Mouse (Mus musculus) E14TG2a.4 (cell line): ENCODE data around the gene Camk2g.
A peak's percentile ranks its signal among the peaks of the same experiment; 100 is the strongest.

Source experiments
- H3K27me3 ChIP-seq: 2 replicates; pipeline ENCODE4 v1.6.1; 2014; ENCODE audit warnings: low read length, control low read depth; ENCODE audit not compliant: insufficient read depth
- H3K36me3 ChIP-seq: 2 replicates; pipeline ENCODE4 v1.6.1; 2014; ENCODE audit warnings: low read length, control low read depth; ENCODE audit not compliant: insufficient read depth
- H3K4me1 ChIP-seq: replicated peaks from 2 replicates; pipeline ENCODE4 v1.6.1; 2014; ENCODE audit warnings: low read depth, low read length, control low read depth
- H3K4me3 ChIP-seq: replicated peaks from 2 replicates; pipeline ENCODE4 v1.5.1; 2014; ENCODE audit warnings: mild to moderate bottlenecking, low read length
- H3K9me3 ChIP-seq: 2 replicates; pipeline ENCODE4 v1.6.1; 2014; ENCODE audit warnings: low read length, control low read depth
- CTCF ChIP-seq: conservative IDR thresholded peaks from 2 replicates; pipeline ENCODE4 v1.5.1; 2014; ENCODE audit warnings: low read length
- NANOG ChIP-seq: IDR thresholded peaks from 2 replicates; pipeline ENCODE4 v1.6.1; 2014; ENCODE audit warnings: borderline replicate concordance, low read length, mixed read lengths
- POU5F1 ChIP-seq: IDR thresholded peaks from 2 replicates; pipeline ENCODE4 v1.6.1; 2014; ENCODE audit warnings: low read length, borderline replicate concordance

Gene Camk2g

GRCm38 (mm10) chr14:20735052-20735451 lies 58.8 kb downstream of the Camk2g start:
- Histone ChIP-seq H3K9me3 (no peaks in the 10 kb centered on the region), H3K4me1 (peaks cover 41% of the 10 kb centered on the region), H3K4me3 (0 out of 2 replicates have a peak overlapping the region, but pooled peaks have one; percentile 88), H3K27me3 (peaks cover 45% of the 10 kb centered on the region), H3K36me3 (peaks cover 39% of the 10 kb centered on the region)
- TF ChIP-seq NANOG = no peak
- TF ChIP-seq POU5F1 = no peak
- TF ChIP-seq CTCF = no peak

GRCm38 (mm10) chr14:20733952-20734774 lies 59.7 kb downstream of the Camk2g start, which contains the start of gene Ndst2:
Gene Ndst2 (minus strand): TSS chr14:20734562.
- H3K36me3 ChIP-seq = peaks cover 30% of the 10 kb centered on the region
- H3K4me1 ChIP-seq = peaks cover 50% of the 10 kb centered on the region
- H3K27me3 ChIP-seq = peaks cover 49% of the 10 kb centered on the region
- no peaks in the 10 kb centered on the region for H3K9me3 ChIP-seq
- TF ChIP-seq CTCF = no peak
- no peak for TF ChIP-seq NANOG
- TF ChIP-seq POU5F1 = no peak
- H3K4me3 ChIP-seq = peak within 1 kb of the TSS; percentile 88

GRCm38 (mm10) chr14:20733041-20733951 lies 60.6 kb downstream of the Camk2g start:
- peaks cover 58% of the 10 kb centered on the region for H3K4me1 ChIP-seq
- peak overlapping the region; percentile 88 for H3K4me3 ChIP-seq
- no peak for TF ChIP-seq CTCF
- no peak for TF ChIP-seq NANOG
- no peak for TF ChIP-seq POU5F1
- H3K27me3 ChIP-seq = peaks cover 49% of the 10 kb centered on the region
- no peaks in the 10 kb centered on the region for H3K9me3 ChIP-seq
- H3K36me3 ChIP-seq = peaks cover 21% of the 10 kb centered on the region

- Histone ChIP-seq H3K4me3 (no peak overlapping the region), H3K9me3 (no peaks in the 10 kb centered on the region), H3K36me3 (peaks cover 20% of the 10 kb centered on the region), H3K4me1 (peaks cover 46% of the 10 kb centered on the region), H3K27me3 (peaks cover 49% of the 10 kb centered on the region)
- TF ChIP-seq POU5F1 = no peak
- TF ChIP-seq CTCF = no peak
- no peak for TF ChIP-seq NANOG
These were observed 62.9 kb downstream of the Camk2g start for GRCm38 (mm10) chr14:20730853-20731602.

- TF ChIP-seq NANOG (no peak), POU5F1 (no peak), CTCF (no peak)
These were observed 64.0 kb downstream of the Camk2g start for GRCm38 (mm10) chr14:20729871-20730270.

GRCm38 (mm10) chr14:20725660-20726339 lies 68.1 kb downstream of the Camk2g start:
- Histone ChIP-seq H3K4me1 (peaks cover 26% of the 10 kb centered on the region), H3K27me3 (peaks cover 12% of the 10 kb centered on the region), H3K4me3 (no peak overlapping the region), H3K9me3 (no peaks in the 10 kb centered on the region), H3K36me3 (peaks cover 48% of the 10 kb centered on the region)
- TF ChIP-seq POU5F1 (no peak), NANOG (no peak), CTCF (no peak)

More at GRCm38 (mm10) chr14:20729871-20730270, 64.0 kb downstream of the Camk2g start:
- Histone ChIP-seq H3K27me3 (peaks cover 44% of the 10 kb centered on the region), H3K4me3 (peak overlapping the region; percentile 71), H3K9me3 (no peaks in the 10 kb centered on the region), H3K4me1 (peaks cover 34% of the 10 kb centered on the region), H3K36me3 (peaks cover 17% of the 10 kb centered on the region)

GRCm38 (mm10) chr14:20724043-20724442 lies 69.8 kb downstream of the Camk2g start:
- Histone ChIP-seq H3K27me3 (no peaks in the 10 kb centered on the region), H3K9me3 (no peaks in the 10 kb centered on the region), H3K4me1 (peaks cover 13% of the 10 kb centered on the region), H3K36me3 (peaks cover 61% of the 10 kb centered on the region), H3K4me3 (no peak overlapping the region)
- TF ChIP-seq CTCF (peak; percentile 94), NANOG (no peak)
